Mouse (Mus musculus) frontal cortex, postnatal 10 days (tissue): ENCODE data around the gene Vps41.

ENCODE experiments used
- DNase-seq, 2 experiments: peaks; one replicate each; pipeline ENCODE4 v3.0.0; 2022; ENCODE audit warnings: low spot score in 2 of 2, mixed read lengths in 1 of 2

The Vps41 gene

DNA sequence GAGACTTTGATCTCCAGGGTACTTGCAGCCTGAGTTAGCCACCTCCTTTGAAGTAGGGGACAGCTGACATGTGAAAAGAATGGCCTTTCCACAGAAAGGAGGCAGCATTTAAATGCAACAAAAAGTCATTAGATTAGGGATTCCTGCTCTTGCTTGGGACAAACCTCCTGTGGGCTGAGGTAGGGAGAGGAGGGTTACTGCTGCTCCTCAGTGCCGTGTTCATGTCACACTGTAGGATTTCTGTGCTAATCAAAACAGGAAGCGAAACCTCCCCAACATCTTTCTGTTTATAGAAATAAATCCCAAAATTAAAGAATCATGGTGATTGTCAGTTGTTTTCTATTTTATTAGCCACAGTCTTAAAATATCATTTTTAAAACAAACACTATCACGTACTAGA, 77.4 kb downstream of the Vps41 start:
- DNase-seq = no peak

DNA sequence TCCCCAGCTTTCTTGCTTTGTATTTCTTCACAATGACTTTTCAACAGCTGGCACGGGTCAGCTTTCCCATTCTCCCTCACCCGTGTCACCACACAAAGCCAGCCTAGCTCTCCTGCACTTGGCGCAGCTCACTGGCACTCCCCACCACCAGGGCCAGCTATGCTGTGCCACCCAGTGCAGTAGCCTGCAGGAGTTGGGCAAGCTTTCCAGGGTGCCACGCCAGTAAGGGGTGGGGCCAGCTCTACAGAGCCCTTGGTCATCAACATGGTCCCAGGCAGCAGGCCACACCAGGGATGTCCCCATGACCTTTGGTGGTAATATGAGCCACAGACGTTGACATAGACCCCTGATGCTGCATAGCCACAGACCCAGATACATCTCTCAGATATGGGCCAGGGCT, 80.5 kb downstream of the Vps41 start:
- no peak for DNase-seq

- DNase-seq = no peak
Measured at GRCm38 (mm10) chr13:18800434-18800833, 83.3 kb downstream of the Vps41 start.

DNA sequence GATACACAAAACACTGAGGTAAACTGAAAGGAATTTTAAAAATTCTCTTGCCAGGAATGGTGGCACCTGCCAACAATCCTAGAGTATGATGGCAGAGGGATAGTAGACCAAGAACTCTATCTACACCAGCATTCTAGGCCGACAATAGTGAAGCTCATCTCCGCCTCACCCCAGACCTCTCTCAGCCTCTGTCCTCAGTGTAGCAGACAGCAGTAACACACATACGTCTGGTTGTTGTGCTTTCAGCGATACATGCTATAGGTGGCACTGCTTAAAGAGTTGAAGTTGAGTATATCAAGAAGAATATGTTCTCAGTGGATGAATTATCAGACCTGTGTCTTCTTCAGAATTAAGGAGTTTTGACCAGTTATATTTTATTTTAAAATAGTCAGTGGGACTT, 92.4 kb downstream of the Vps41 start:
- no peak for DNase-seq

DNA sequence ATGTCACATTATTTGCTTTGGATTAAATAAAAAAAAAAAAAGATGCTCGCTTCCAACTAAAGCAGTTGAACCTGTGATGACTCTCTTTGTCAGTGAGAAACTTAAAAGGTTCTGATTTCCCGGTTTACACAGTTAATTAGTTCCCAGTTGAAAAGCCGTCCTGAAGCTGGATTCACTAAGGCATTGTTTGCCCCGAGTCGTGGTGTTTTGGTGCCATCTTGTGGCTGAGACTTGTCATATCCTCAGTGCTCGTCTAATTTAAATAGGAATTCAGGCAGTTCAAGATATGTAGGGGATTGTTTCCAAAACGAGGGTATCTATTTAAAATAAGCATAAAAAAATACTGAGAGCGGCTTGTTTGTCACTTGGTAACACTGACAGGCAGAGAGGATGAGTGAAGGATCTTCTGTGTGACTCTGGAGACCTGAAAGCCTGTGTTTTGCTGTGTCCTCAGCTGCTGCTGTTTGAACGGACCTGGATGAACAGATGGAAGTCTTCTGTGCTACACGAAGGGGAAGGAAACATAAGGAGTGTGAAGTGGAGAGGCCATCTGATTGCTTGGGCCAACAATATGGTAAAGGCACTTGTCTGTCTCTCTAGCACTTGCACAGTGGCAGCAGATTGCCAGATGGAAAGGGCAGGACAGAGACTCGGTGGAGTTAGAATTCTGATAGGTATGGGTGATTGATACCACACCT, 93.0 kb downstream of the Vps41 start:
- DNase-seq = peak in 1 of 2 experiments; percentile 70

- DNase-seq = no peak
Measured at GRCm38 (mm10) chr13:18824420-18825123, 107.5 kb downstream of the Vps41 start.

GRCm38 (mm10) chr13:18827029-18827428, 109.9 kb downstream of the Vps41 start:
- no peak for DNase-seq

GRCm38 (mm10) chr13:18830486-18830885, 113.4 kb downstream of the Vps41 start:
- no peak for DNase-seq

GRCm38 (mm10) chr13:18839231-18839630, 122.1 kb downstream of the Vps41 start:
- DNase-seq = no peak

- DNase-seq = no peak
Measured at GRCm38 (mm10) chr13:18840366-18840765, 123.3 kb downstream of the Vps41 start.

DNA sequence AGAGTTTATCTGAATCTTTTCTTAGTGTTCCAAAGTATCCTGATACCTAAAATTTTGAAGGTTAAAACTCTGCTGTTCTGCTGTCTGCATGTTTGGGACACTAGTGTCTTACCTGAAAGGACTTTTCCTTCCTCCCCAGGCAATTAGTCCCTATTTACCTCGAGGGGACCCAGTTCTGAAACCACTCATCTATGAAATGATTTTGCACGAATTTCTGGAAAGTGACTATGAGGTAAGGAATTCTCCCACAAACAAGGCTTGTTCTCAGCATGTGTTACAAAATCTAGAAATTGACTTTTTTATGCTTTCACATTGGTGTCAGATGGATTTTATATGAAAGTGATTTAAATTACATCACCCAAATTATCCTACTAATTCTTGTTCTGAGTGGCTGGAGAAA, 123.9 kb downstream of the Vps41 start:
- no peak for DNase-seq

DNA sequence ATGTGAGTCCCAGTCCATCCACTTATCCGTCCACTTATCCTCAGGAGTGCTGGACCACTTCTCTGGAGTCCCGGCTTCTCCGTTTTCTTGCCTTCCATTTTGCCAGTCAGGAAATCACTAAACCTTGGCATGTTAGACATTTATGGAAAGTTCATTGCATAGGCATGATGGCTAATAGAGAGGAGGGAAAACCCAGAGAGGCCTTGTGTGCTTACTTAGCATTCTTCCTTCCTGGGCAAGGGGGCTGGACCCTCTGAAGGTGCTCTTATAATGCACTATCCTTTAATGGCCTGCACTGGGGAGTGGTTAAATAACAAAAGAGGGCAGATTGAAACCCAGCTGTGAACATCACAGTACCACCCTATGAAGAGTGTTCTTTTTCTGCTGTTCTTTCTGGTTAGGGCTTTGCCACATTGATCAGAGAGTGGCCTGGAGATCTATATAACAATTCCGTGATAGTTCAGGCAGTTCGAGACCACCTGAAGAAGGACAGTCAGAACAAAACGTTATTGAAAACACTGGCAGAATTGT, 124.7 kb downstream of the Vps41 start:
- DNase-seq = no peak

DNA sequence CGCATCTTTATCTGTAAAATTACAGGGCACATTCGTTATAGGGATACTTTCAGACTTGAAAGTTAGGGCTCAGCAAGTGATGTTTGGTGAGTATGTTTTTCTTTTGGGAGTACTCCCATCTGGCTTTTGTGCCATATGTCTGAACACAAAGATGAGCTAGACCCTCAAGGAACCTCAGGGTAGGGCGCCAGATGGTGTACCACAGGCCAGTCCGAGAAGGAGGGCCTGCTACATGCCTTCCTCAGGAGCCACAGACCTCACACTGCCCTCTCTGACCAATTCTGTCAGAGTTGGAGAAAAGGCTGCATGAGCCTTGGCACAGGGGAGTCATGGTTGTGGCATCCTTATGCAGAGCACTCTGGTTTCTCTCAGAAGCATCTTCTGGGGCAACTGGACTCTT, 125.5 kb downstream of the Vps41 start:
- DNase-seq = no peak

DNA sequence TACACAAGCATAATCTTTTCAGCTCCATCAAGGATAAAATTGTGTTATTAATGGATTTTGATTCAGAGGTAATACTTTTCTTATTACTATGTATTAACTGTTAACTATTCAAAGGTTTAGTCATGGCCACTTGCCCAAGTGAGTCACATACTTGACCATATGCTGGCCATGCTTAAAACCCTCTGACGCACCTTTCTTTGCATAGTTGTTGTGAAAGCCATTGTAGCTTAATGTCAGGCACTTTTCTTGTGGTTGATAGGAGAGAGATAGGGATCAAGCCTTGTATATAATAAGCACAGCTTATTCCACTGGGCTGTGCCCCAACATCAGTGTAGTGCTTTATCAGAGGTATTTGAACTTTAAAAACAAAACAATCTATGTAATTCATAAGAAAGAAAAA, 126.5 kb downstream of the Vps41 start:
- DNase-seq = no peak

DNA sequence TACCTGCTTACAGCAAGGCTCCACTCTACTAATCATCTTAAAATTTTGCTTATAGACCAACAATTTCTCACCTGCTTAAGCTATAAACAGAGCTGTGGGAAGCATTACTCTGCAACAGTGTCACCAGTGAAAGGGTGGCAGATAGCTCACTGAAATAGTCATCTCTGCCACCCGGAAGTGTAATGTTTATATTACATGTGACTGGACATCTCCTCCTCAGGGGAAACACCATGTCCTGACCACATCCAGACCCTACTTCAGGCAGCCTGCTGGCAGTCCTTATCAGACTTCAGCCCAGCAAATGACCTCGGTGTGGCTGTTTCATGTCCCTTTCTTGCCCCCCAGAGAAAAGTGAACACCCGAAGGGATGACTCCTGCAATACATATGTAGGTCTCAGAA, 130.3 kb downstream of the Vps41 start:
- no peak for DNase-seq

GRCm38 (mm10) chr13:18849563-18849962, 132.5 kb downstream of the Vps41 start:
- no peak for DNase-seq

GRCm38 (mm10) chr13:18851182-18851581, 134.1 kb downstream of the Vps41 start:
- DNase-seq = no peak

- DNase-seq = no peak
Measured at GRCm38 (mm10) chr13:18852718-18853117, 135.6 kb downstream of the Vps41 start.

DNA sequence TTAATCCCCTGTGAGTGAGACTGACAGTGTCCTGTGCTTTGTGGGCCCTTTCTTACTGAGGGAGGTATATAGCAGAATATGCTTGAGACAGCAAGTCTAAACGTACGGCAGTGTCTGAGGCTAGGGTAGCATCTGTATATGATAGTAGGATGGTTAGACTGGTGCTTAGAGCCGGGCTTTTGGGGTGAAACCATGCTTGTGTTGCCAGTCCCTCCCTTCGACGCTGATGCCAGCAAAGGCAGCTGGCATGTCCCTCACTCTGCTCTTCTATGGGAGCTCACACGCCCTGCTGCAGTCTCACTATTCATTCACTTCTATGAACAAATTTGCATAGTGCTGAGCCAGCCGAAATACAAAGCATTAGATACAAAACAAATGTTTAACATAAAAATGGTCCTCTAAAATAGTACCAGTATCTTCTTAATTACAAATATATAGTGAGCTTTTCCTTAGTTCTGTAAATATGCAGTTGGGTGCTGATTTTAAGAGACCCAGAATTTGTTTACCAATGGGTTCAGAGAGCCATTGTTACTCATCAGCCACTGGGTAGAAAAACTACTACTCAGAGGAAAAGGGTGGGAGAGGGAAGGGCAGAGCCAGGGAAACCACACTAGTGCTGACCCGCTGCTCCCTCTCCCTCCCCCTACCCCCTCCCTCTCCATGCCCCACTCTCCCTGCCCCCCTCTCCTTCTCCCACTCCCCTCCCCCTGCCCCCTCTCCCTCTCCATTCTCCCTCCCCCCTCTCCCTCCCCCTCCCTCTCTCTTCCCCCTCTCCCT, 139.1 kb downstream of the Vps41 start:
- DNase-seq = peak; percentile 25 to 28

DNA sequence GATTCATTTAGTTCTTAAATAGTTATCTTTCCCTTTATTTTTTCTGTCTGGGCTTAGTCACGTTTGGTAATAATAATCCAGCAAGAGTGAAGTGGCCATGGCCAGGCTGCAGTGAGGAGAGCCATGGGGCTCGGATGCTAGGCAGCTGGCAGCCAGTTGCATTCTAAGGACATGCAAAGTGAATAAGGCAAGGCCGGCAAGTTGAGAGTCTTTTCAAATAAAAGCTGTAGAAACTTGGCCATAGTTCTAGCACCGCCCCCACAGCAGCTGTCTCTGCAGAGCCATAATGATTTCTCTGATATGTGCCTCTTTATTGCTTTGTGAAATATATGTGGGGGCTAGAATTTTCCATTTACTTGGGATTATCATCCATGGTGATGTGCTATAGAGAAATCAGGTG, 141.1 kb downstream of the Vps41 start:
- peak; percentile 41 for DNase-seq

- no peak for DNase-seq
Measured at GRCm38 (mm10) chr13:18859389-18859788, 142.3 kb downstream of the Vps41 start.

GRCm38 (mm10) chr13:18868030-18868490, 151.0 kb downstream of the Vps41 start:
- no peak for DNase-seq
